Mouse (Mus musculus): ENCODE measurements at regions not wholly inside any gene's neighbourhood (a gene's known extent, or its start where the extent isn't known, plus 50 kb on each side); places are given as distances from the start of the nearest gene placed in this dataset.

DNA sequence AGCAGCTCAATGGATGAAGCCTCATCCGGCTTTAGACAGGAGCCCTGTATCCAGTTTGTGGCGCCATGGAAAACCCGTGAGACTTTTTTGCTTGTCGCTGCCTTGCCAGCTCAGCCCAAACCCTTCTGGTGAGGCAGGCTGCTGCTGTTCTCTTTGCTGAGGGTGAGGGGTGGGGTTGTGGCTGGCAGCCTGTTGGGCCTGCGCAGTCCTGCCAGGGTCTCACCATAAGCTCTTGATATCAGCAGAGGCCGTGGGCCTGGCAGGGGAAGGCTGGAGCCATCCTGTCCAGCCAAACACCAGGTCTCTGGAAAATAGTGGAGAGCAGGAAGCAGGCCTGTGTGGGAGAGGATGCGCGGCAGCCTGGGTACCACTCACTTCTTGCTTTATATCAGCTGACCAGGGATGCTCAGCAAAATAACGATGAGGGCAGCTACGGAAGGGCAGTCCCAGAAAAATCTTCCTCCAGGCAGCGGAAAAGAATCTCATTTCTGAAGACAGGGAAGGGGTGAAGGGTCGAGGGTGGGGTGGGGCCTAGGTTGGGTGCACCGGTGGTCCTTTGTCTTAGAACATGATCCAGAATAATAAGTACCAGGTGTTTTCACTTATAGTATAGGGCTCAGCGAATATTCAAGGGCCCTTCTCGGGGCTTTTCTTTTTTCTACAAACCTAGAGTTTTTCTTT is 73.4 kb upstream of the Medag start:
- intact Hi-C loops (cut with DNase I): loop anchor here (2.0 to 5.0 kb wide), 4 partner anchors 75 to 526 kb away; no protein-coding TSS in a partner anchor
- H3K27ac ChIP-seq: peak overlapping the region; percentile 91
- no peak for TF ChIP-seq CTCF (IDR thresholded peaks at IDR 0.05)
- peak overlapping the region; percentile 30 for H3K4me3 ChIP-seq
- peak in 1 of 2 experiments; percentile 58 for DNase-seq (ENCODE audit: extremely low spot score in 1 of 2, low spot score in 2 of 2)

DNA sequence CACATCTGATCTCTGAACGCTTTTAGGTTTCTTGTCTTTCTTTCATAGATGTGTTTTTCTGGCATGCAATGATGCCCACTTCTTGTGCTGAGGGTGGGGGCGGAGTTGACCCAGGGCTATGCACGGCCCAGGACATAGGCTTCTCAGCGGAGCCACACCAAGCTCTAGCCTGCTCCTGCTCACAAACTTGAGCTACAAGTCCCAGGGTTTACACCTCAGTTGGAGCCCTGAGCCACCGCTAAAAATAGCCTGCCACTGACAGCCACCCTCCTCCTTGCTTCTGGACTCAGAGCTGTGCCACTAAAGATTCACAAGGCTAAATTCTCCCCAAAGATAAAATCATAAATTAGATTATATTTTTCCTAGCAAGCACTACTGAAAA is 72.9 kb upstream of the Medag start:
- peak overlapping the region; percentile 30 for H3K4me3 ChIP-seq
- H3K27ac ChIP-seq: peak overlapping the region; percentile 91
- DNase-seq (ENCODE audit: extremely low spot score in 1 of 2, low spot score in 2 of 2): no peak
- no peak for TF ChIP-seq CTCF (IDR thresholded peaks at IDR 0.05)
- intact Hi-C loops (cut with DNase I): loop anchor here (2.0 to 5.0 kb wide), 4 partner anchors 74 to 526 kb away; no protein-coding TSS in a partner anchor

- intact Hi-C loops (cut with DNase I): no loop called here
- peak overlapping the region; percentile 36; the same call in 1 of the 2 replicates for H3K27ac ChIP-seq
- no peak for TF ChIP-seq CTCF (IDR thresholded peaks at IDR 0.05)
- no peak for DNase-seq (ENCODE audit: extremely low spot score in 1 of 2, low spot score in 2 of 2)
- H3K4me3 ChIP-seq: no peak overlapping the region
Observed at GRCm38 (mm10) chr5:149340361-149340760, 71.2 kb upstream of the Medag start.

DNA sequence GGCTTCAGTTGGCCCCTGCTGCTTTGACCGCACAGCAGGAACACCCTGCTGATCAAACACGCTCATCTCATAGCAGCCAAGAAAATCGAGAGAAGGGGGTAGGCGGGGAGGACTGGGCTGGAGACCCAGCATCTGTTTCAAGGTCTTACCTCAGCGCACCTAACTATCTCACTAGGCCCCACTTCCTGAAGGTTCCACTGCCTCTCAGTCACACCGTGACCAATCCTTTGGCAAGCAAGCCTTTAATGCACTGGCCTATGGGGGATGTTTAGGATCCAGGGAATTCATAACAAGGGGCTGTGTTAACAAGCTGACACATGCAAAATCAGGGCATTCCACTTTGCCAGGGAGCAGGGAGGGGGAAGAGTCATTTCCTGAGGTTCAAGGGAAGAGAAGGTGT is 70.1 kb upstream of the Medag start:
- intact Hi-C loops (cut with DNase I): no loop called here
- no peak for TF ChIP-seq CTCF (IDR thresholded peaks at IDR 0.05)
- Histone ChIP-seq H3K4me3 (no peak overlapping the region), H3K27ac (no peak overlapping the region)
- no peak for DNase-seq (ENCODE audit: extremely low spot score in 1 of 2, low spot score in 2 of 2)

GRCm38 (mm10) chr5:149343610-149344527 is 67.7 kb upstream of the Medag start:
- TF ChIP-seq CTCF (IDR thresholded peaks at IDR 0.05): no peak
- DNase-seq (ENCODE audit: extremely low spot score in 1 of 2, low spot score in 2 of 2): no peak
- Histone ChIP-seq H3K27ac (no peak overlapping the region), H3K4me3 (no peak overlapping the region)
- intact Hi-C loops (cut with DNase I): no loop called here

GRCm38 (mm10) chr5:149344528-149344855 is 67.1 kb upstream of the Medag start:
- H3K4me3 ChIP-seq: no peak overlapping the region
- H3K27ac ChIP-seq: no peak overlapping the region
- intact Hi-C loops (cut with DNase I): no loop called here
- no peak for TF ChIP-seq CTCF (IDR thresholded peaks at IDR 0.05)
- DNase-seq (ENCODE audit: extremely low spot score in 1 of 2, low spot score in 2 of 2): no peak

DNA sequence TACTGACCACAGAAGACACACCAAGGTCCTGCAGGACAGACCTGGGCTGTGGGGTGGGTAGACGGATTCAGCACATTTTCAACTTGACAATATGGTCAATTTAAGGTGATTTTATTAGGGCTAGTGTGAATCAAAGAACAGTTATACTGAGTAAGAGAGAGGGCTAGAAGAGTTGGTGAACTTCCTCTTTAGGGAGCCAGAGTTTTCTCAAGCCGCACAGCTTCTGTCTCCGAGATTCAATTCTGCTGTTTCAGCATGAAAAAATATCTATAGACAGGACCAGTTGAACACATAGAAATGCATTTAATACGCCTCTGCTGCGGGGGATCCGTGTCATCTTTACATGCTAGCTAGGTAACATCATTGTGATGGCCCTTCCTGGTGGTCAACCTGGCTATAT is 66.4 kb upstream of the Medag start:
- H3K27ac ChIP-seq: no peak overlapping the region
- intact Hi-C loops (cut with DNase I): no loop called here
- no peak for DNase-seq (ENCODE audit: extremely low spot score in 1 of 2, low spot score in 2 of 2)
- H3K4me3 ChIP-seq: no peak overlapping the region
- no peak for TF ChIP-seq CTCF (IDR thresholded peaks at IDR 0.05)

DNA sequence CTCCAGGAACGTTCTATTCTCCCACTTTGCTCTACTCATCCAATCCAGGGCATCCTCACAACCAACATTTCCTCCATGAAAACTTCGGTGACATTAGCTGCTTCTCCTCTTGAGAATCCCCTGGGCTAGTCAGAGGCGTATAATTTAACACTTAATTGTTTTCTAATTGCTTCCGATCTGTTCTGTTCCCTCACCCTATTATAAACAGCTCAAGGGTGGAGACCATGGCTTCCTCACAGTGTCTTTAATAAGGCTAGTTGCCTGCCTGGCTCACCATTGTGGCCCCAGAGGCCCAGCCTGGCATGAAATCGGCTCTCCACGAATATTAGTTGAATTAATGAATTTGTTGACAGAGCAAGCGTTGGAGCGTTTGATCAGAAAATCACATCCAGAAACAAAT is 61.9 kb upstream of the Medag start:
- TF ChIP-seq CTCF (IDR thresholded peaks at IDR 0.05): no peak
- Histone ChIP-seq H3K4me3 (no peak overlapping the region), H3K27ac (no peak overlapping the region)
- intact Hi-C loops (cut with DNase I): no loop called here
- DNase-seq (ENCODE audit: extremely low spot score in 1 of 2, low spot score in 2 of 2): no peak

DNA sequence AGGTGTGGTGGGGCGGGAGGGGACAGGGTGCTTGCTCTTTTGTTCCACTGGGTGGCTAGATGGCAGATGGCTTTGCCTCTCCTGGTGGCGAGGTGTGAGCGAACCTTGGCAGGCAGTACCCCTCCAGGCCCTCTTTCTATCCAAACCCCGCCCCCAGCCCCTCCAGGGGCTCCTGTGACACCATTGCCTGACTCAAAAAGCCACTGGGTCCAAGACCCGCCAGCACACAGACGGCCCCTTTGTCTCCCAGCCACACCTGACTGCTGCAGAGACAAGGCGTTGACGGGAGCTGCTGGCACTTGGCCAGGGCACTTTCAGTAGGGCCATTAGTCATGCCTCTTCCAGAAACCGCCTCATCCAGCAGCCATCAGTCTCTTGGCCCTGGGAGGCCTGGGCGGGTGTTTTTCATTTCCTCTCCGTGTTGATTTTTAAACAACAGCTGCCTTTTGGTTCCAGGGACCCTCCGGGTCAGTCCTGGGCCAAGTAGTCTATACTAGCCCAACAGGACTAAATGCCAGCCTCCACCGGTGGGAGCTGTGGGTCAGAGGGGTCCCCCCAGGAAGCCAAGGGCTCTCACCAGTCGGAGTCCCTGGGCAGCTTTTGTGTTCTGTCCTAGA is 58.4 kb upstream of the Medag start:
- no peak overlapping the region for H3K27ac ChIP-seq
- intact Hi-C loops (cut with DNase I): no loop called here
- TF ChIP-seq CTCF (IDR thresholded peaks at IDR 0.05): no peak
- DNase-seq (ENCODE audit: extremely low spot score in 1 of 2, low spot score in 2 of 2): no peak
- no peak overlapping the region for H3K4me3 ChIP-seq

DNA sequence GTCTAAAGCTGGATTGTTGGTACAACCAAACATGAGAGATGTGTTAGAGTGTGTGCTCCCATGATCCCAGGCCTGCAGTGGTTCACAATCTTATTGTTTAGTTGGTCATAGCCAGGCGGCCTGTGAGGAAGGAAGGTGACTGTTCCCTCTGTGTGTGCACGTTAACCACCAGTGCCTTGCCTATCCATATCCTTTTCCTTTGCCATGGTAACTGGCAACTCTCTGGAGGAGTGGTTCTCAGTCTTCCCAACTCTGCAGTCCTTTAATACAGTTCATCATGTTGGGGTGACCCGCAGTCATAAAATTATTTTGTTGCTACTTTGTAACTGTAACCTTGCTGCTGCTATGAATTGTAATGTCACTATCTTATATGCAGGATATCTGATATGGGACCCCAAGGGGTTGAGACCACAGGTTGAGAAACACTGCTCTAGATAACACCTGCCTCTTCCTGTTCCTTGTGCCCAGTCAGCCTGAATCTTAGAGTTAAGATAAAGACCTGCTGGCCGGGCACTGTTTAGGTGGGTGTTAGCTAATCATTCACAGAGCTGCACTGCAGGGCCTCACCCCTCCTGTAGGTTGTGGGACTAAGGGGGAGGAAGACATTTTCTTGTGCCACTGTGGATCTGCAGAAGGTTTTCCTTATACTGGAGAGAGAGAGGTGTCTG is 57.0 kb upstream of the Medag start:
- TF ChIP-seq CTCF (IDR thresholded peaks at IDR 0.05): no peak
- intact Hi-C loops (cut with DNase I): no loop called here
- no peak overlapping the region for H3K27ac ChIP-seq

GRCm38 (mm10) chr5:149355131-149355530 is 56.4 kb upstream of the Medag start:
- DNase-seq (ENCODE audit: extremely low spot score in 1 of 2, low spot score in 2 of 2): no peak
- H3K4me3 ChIP-seq: no peak overlapping the region
- no peak for TF ChIP-seq CTCF (IDR thresholded peaks at IDR 0.05)
- H3K27ac ChIP-seq: no peak overlapping the region
- intact Hi-C loops (cut with DNase I): no loop called here

More for the DNA sequence above, 57.0 kb upstream of the Medag start:
- DNase-seq (ENCODE audit: extremely low spot score in 1 of 2, low spot score in 2 of 2): no peak
- no peak overlapping the region for H3K4me3 ChIP-seq

GRCm38 (mm10) chr5:149356970-149357369 is 54.6 kb upstream of the Medag start:
- TF ChIP-seq CTCF (IDR thresholded peaks at IDR 0.05): no peak; the same call in none of the 2 replicates
- intact Hi-C loops (cut with DNase I): no loop called here
- no peak overlapping the region for H3K4me3 ChIP-seq
- no peak for DNase-seq (ENCODE audit: extremely low spot score in 1 of 2, low spot score in 2 of 2)
- H3K27ac ChIP-seq: no peak overlapping the region
